Mouse (Mus musculus) adrenal gland, postnatal 10 days (tissue): ENCODE data around the gene Wdr62. TPM values are rescaled to one million over a fixed set of nuclear protein-coding genes. Genes with fewer than 3 reads are reported as not detected.

ENCODE experiments used
- DNase-seq: peaks from one replicate; pipeline ENCODE4 v3.0.0; 2021; ENCODE audit warnings: mixed read lengths
- total RNA-seq, 2 experiments: library from RNA; stranded (reverse); gene quantifications; 2 replicates each; pipeline ENCODE4 v1.2.3; 2021

Gene Wdr62
- total RNA-seq, 2 experiments from 2014 or later: 12.1 to 14.3 TPM

DNA sequence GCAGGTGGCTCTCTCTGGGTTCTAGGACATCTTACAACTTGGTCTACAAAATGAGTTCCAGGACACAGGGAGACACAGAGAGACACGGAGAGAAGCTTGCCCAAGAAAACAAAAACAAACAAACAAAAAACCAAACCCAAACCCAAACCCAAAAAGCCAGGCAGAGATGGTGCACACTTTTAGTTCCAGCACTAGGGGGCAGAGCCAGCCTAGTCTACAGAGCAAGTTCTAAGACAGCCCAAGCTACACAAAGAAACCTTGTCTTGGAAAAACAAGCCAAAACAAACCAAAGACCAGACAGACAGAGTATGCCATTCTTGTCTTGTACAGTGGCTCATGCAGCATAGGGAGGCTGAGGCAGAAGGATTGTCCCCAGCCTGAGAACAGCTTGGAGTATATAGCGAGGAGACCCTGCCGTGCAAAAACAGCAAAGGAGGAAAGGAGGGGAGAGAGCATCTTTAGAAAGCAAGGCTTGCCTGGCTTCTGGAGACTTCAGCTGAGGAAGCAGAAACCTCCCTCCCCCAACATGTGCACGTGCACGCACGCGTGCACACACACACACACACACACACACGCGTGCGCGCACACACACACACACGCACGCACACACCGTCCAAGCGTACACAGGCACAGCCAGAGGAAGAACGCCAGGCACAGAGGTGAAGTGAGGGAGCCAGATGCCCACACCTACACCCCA, 26.0 kb upstream of the Wdr62 start:
- DNase-seq: no peak

DNA sequence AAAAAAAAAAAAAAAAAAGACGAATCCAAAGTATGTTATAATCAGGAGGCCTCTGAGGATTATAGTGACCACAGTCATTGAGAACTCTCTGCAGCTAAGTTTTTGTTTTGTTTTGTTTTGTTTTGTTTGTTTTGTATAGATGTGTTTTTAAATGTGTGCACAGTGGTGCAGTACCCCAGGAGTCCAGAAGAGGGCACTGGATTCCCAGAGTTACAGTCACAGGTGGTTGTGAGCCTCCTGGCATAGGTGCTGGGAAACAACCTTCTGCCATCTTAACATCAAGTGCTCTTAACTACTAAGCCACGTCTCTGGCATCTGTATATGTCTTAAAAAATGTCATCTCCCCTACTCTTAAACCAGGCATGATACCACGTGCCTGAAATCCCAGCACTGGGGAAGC, 20.7 kb upstream of the Wdr62 start:
- DNase-seq: peak; percentile 35

DNA sequence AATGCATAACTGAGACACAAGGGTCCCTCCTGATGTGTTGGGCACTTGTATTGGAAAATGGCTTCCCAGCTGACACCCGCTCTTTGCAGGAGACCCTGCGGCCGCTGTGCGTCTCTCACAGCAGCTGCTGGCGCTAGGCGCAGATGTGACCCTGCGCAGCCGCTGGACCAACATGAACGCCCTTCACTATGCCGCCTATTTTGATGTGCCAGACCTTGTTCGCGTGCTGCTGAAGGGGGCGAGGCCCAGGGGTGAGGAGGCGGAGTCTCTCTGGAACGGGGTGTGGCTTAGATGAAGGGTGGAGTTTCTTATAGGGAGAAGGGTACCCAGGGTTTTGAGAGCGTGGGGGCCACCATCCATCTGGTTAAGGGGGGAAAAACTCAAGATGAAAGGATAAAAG, 17.0 kb upstream of the Wdr62 start:
- DNase-seq: no peak

DNA sequence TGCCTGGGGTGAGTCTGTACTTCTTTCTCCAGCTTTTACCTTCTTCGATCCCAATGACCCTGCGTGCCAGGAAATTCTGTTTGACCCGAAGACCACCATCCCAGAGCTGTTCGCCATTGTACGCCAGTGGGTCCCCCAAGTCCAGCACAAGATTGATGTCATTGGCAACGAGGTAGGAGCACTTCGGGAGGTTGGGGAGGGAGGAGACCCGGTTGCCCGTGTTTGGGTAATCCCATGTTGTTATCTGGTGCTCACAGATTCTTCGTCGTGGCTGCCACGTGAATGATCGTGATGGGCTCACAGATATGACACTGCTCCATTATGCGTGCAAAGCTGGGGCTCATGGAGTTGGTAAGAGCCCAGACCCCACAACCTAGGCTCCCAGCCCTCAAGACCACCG, 16.6 kb upstream of the Wdr62 start:
- DNase-seq: no peak

DNA sequence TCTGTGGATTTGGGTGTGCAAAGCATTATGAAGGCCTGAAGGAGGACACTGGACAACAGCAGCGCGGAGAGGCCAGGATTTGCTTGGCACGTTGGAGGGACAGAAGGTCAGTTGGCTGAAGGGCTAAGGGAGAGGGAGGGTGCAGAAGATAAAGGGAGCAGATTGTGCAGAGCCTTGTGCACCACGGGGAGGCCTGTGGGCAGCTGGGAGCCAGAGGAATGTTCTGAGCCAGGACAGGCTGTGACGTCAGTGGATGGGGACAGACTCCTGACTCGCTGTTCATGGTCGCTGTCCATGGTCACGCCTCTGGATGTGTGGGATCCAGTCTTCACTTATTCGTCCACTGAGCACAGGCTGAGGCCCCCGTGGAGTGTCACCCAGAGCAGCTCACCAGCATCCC, 14.9 kb upstream of the Wdr62 start:
- peak; percentile 81 for DNase-seq

DNA sequence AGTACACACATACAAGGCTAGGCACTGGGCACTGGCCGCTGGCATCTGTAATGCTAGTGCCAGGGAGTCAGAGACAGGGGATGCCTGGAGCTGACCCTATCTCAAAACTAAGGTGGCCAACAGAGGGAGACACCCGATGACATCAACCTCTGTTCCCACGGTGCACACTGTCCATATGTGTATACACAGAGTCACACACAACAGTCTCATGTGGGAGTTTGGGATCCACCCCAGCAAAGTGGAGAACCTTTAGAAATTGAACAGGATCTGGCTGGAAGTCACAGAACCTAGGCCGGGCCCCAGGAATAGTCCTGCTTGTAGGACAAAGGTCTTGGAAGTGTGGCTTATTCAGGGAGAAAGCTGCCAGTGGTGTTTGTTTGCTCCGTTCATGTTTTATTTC, 14.1 kb upstream of the Wdr62 start:
- no peak for DNase-seq

DNA sequence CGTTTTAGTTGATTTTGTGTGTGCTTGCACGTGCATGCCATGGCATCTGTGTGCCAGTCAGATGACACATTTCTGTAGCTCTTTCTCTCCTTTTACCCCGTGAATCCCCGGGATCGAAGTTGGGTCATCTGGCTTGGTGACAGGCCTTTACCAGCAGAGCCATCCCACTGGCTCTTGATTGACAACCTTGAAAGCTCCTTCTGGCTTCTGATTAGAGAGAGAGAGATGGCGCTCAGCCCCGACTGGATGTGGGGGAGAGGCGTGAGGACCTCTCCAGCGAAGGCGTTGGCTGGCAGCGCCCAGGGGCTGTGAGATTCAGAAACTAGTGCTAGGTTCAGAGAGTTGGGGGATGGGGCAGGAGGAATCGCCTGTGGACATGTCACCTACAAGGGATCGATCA, 13.6 kb upstream of the Wdr62 start:
- DNase-seq: no peak

DNA sequence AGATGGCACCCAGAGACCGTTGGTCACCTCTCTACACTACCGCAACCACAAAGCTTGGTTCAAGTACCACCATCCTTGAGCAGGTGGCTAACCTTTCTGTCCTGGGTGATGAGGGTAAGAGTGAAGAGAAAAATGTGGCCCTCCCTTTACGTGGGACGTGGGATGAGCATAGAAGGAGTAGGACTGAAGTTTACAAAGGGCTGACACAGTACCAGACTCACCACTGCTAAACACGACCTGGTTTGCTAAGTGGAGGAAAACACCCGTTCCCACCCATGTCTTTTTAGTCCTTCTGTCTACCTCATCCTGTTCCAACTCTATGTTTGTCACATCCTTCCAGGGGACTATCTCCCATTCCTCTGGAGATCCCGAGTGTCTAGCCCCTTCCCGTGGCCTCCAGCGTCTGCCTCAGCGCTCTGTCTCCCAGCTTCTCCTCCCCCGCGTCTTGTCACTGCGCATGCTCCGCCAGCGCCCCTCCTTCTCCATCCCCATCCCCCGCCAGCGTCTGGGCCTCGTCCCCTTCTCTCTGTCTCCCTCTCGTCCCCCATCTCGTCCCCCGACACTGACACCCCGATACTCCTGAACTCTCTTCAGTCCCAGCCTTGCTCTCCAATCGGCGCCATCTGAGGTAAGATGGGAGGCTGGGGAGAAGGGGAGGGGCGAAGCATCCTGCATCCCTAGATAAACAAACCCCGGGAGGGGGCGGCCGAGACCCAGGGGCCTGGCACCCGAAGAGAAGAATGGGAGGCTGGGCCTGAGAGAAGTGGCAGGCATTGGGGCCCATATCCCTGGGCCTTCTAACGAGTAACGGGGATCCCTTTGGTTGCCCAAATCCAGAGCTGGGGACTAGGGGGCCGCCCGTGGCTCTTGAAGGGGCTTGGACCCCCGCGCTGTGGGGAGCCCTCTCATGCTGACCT, 11.3 kb upstream of the Wdr62 start, which contains the start of gene Clip3:
Clip3 (plus strand) TSS at position 514 of the 917 bp plus-strand sequence.
- DNase-seq: peak; percentile 71

DNA sequence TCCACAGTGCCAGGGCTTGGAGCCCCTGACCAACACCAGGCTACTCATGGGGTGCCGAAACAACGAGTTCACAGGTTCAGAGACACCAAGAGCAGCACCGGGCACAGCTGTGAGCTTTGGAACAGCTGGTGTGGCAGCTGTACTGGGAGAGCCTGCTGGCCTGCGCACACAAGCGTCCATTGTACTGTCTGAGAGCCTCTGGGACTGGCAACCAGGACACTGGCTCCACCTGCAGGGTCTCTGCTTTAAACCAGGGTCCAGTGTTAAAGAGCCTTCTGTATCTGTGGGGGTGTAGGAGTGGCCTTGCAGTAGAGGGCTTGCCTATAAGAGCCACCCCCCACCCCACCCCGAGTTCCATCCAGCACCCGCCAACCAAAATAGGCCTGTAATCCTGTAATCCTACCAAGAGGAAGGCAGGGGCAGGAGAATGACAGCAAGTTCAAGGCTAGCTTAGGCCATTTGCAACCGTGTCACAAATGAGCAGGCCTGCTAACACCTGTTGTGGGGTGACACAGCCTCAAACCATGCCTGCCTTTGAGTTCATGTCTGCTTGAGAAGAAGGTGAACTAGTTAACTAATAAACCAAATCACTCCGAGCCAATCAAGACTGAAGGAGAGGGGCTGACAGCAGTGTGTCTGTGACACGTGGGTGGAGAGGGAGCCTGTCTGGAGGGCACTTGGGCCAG, 9.6 kb upstream of the Wdr62 start:
- no peak for DNase-seq

DNA sequence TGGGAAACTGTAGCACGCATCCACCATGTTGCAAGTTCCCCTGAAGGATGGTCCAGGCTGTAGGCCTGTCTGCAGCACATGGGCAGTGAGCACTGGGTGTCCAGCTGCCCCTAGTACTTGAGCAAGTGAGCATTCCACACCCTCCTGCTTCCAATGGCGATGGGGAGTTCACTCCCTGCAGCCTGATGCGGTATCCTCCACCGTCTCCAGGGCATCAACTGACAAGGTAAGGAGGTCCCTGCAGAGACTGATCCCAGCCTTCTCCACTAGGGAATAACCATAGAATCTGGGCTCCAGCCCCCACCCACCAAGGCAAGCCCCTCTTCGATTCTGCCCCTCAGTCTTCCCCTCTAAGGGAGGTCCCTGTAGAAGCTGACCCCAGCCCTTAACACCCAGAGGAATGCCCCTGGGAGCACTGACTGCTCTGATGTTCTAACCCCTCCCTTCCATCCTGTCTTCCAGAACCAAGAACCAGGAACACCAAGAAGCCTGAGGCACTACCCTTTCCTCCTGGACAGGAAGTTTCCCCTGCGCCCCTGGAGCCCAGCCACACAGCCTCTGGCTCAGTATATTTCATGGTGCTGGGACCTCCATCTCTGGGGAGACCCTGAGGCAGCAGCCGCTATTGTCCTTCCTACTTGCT, 9.0 kb upstream of the Wdr62 start:
- DNase-seq: no peak

DNA sequence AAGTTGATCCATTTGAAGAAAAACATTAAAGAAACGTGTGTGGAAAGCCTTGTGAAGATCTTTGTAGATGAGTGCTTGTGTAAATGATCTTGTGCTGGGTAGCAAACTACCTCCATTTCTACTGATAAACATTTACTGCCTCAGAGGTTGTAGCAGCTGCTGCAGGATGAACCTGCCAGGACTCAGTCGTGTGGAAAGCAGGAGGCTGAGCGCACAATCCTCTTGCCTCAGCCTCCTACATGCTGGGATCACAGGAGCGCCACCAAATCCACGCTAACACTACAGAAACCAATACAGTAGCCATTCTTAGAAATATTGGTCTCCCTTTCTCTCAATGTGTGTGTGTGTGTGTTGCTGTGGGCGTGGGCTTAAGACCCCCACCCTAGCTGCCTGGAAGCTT, 7.8 kb upstream of the Wdr62 start:
- DNase-seq: no peak

DNA sequence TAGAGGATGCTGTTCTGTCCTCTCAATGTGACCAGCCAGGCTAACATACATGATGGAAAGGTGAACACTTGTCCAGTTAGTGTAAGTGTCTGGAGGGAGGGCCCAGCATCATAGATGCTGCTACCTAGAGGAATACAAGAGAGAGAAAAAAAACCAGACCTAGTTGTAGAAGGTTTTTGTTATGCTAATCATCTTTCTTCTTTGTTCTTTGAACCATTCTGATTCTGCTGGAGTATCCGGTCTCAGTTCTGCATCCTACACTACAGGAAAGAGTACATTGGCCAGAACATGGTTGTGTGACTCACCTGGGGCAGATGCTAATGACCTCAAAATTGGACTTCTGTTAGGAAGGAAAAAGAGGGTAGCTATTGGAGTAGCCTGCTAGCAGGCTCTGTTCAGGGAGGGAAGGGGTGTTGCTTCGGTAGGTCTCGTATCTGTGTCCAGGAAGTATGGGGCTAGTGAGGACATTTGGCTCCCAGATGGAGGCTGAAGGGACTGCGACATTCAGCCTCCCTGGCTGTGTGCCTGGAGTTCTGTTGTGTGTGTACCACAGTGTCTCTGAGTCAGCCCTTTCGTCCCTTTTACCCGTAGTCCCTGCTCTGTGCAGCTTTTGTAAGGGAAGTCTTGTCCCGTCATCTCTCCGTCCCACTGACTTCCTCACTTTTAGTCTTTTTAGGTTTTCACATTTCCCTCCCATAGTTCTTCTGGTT, 6.6 kb upstream of the Wdr62 start:
- peak; percentile 56 for DNase-seq

DNA sequence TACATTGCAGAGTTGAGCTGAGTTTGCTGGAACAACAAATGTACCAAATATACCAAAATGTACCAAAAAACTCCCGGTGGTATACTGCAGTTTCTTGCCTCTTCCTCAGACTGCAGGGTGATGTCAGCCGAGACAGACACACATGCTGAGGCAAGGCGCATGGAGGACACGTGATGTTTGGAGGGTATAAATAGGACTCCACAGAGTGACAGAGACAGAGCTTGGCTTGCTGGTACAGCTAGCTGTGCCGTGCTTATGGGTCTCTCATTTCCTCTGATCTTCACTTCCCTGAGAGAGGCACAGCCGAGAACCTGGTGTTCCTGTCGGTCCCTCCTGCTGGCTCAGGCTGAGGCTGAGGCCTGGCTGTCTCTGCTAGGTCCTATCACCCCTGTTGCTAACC, 2.5 kb upstream of the Wdr62 start:
- no peak for DNase-seq

DNA sequence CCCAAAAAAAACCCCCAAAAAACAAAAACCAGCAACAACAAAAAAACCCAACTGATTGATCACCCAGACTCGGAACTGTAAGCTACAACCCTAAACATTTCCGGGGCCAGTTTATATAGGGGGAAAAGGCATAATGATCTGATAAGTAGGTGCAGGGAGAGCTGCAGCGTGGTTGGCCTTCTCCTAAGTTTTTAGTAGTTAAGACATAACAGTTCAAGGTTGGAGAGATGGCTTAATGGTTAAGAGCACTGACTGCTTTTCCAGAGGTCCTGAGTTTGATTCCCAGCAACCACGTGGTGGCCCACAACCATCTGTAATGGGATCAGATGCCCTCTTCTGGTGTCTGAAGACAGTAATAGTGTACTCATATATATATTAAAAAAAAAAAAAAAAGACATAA, 1.3 kb upstream of the Wdr62 start:
- DNase-seq: no peak

DNA sequence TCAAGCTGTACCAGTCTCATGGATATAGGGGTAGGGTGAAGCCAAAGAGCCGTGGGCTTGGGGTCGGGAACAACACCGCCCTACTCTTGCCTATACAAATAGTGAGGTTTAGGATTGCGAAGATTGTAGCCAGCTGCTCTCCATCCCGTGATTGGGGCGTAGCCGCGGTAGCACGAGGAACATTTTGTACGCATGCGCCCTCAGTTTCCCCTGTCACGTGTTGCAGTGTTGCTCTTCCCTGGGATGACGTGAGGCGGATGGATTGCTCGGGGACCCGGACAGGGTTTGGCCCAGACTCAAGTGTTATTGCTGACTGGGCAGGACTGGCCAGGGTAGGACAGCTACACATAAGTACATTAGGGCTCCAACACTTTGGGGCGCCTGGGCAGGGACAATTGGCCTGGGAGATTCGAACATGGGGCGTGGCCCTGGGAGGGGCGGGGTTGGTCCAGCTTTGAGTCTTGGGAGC, 485 bp upstream of the Wdr62 start:
- DNase-seq: peak; percentile 86

DNA sequence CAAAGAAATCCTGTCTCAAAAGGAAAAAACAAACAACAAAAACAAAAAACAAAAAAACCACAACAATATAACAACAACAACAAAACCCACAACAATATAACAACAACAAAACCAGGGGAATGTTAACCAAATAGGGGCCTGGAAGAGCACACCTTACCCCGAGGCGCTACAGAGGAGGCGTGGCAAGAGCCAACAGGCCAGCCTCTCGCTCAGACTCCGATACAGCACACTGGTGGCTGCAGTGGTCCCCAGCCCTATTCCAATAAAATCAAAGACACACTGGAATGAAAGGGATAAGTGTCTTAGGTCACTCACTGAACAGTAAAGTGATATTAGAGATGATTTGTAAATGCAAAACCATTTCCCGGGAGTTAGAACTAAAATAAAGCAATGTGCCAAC, 683 bp downstream of the Wdr62 start:
- DNase-seq: peak; percentile 34

DNA sequence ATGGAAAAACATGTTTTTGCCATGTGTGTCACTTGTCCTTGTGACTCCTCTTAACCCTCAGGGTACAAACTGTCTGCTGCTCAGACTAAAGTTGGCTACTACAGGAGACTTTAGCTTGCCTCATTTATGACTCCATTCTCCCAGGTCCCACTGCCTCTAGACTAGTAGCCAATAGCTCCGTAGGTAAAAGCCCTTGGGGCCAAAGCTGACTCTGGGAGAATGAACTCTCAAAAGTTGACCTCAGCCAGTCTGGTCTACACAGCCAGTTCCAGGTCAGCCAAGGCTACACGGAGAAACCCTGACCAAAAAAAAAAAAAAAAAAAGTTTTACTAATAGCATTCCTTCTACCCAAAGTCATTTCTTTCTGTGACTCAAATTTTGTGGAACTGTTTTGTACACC, 1.3 kb downstream of the Wdr62 start:
- DNase-seq: peak; percentile 56

DNA sequence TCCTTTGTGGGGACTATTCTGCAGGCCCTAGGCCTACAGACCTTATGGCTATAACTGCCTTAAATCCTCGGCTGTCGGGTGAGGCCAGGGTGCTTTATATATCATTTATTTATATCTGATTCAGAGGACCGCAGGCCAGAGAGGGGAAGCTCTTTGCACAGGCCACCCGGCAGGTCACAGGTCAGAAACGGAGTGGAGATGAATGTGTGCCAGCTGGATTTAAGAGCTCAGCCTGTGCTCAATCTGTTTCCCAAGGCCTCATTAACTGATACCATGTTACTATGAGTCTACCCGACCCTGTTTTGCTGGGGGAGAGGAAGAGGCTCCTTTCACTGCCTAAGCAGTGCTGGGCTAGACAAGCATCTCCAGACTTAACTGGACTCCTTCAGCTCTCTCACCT, 5.8 kb downstream of the Wdr62 start:
- DNase-seq: no peak

DNA sequence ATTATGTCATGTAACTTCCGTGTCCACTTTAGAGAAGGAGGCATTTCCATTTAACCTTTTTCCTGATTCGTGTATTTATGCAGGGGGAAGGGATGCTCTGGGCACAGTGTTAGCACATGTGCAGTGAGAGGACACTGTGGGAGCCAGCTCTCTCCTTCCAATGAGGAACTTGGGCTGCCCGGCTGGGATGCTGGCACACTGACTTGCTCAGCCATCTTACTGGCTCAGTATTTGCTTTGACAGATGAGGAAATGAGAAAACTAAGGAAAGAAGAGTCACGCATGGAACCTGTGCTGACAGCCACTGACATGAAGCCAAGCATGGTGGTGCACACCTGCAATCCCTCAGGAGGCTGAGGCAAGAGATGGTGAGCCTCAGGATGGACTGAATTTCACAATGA, 10.6 kb downstream of the Wdr62 start:
- no peak for DNase-seq

DNA sequence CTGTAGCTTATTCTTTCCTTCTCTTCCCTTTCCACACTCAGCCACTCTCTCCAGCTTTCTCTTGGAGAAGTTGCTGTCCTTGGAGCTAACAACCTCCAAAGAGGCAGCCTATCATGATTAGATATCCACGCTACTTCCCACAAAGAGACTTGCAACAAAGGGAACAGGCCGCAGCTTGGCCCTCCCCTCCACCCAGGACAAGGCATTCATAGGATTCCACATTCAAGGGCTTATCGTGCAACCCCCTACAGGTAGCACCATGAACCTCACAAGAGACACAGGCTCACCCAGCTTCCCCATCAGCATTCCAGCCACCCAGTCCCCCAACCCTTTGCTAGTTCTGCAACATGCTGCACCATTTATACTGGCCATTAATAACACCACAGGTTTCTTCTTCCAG, 13.4 kb downstream of the Wdr62 start:
- no peak for DNase-seq

DNA sequence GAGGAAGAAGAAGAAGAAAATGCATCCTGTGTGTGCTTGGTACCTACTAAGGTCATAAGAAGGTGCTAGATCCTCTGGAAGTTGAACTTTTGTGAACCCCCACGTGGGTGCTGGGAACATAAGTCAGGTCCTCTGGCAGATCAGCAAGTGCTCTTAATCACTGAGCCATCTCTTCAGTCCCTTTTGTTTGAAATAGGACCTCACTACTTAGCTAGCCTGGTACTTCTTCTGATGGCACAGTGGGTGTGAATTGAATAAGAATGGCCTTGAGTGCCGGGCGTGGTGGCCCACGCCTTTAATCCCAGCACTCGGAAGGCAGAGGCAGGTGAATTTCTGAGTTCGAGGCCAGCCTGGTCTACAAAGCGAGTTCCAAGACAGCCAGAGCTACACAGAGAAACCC, 14.3 kb downstream of the Wdr62 start:
- no peak for DNase-seq

DNA sequence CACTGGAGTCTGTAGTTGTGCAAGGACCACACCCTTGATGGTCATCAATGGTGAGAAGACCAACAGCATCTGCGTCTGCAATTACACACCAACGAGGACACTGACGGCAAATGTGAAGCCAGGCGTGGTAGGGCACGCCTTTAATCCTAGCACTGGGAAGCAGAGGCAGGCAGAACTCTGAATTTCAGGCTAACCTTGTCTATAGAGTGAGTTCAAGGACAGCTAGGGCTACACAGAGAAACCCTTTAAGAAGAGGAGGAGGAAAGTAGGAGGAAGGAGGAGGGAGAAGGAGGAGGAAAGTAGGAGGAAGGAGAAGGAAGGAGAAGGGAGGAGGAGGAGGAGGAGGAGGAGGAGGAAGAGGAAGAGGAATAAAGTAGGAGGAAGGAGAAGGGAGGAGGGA, 14.7 kb downstream of the Wdr62 start:
- DNase-seq: no peak
